Mouse (Mus musculus) neural tube, embryonic 14.5 days (tissue): ENCODE data around the gene Atp2b2. TPM values are rescaled to one million over a fixed set of nuclear protein-coding genes. Genes with fewer than 3 reads are reported as not detected.

Experiments used
- ATAC-seq: fragments of 200-750 bp; cut with Nextera tagmentation; 2 replicates; pipeline ENCODE4 v1.8.0; 2017; ENCODE audit warnings: low read depth, mild to moderate bottlenecking, moderate TSS enrichment, moderate library complexity
- H3K27ac ChIP-seq: fragments of 300-500 bp; sonication (generic); 2 replicates; pipeline ENCODE4 v1.5.1; 2014; ENCODE audit warnings: low read depth, mild to moderate bottlenecking, control low read depth, low read length, moderate library complexity, mixed read lengths
- H3K27me3 ChIP-seq: fragments of 300-500 bp; sonication (generic); 2 replicates; pipeline ENCODE4 v1.6.1; 2014; ENCODE audit warnings: low read length; ENCODE audit not compliant: control insufficient read depth, insufficient read depth
- H3K36me3 ChIP-seq: fragments of 300-500 bp; sonication (generic); 2 replicates; pipeline ENCODE4 v1.6.1; 2014; ENCODE audit warnings: low read length, mixed read lengths; ENCODE audit not compliant: control insufficient read depth, insufficient read depth
- H3K4me1 ChIP-seq: fragments of 300-500 bp; sonication (generic); 2 replicates; pipeline ENCODE4 v1.6.1; 2014; ENCODE audit warnings: low read length; ENCODE audit not compliant: control insufficient read depth, insufficient read depth
- H3K4me2 ChIP-seq: fragments of 300-500 bp; sonication (generic); 2 replicates; pipeline ENCODE4 v1.6.1; 2014; ENCODE audit warnings: mild to moderate bottlenecking, low read depth, low read length, control low read depth
- H3K4me3 ChIP-seq: fragments of 300-500 bp; sonication (generic); 2 replicates; pipeline ENCODE4 v1.5.1; 2014; ENCODE audit warnings: low read depth, low read length, control low read depth, mixed read lengths
- H3K9ac ChIP-seq: fragments of 300-500 bp; sonication (generic); replicated peaks from 2 replicates; pipeline ENCODE4 v1.6.1; 2014; ENCODE audit warnings: low read depth, mild to moderate bottlenecking, control low read depth, low read length, mixed read lengths
- H3K9me3 ChIP-seq: fragments of 300-500 bp; sonication (generic); 2 replicates; pipeline ENCODE4 v1.6.1; 2016; ENCODE audit warnings: low read length; ENCODE audit not compliant: control insufficient read depth
- WGBS: fragments of 180-500 bp; shearing (Covaris S2); extraction: QIAGEN DNeasy Blood & Tissue Kit; methylation state at CpG from one replicate; pipeline ENCODE4 v1.1.7; 2014; 5-methylcytosine and 5-hydroxymethylcytosine counted together
- polyA plus RNA-seq: library from polyadenylated mRNA; unstranded; fragments of >200 nt; fragmentation: Nextera tagmentation; extraction: Ambion mirVana; gene quantifications from 2 replicates; pipeline ENCODE4 v1.2.1, GENCODE M21; 2014

Atp2b2 gene
- polyA plus RNA-seq, 1 experiment from 2014 or later, result 38.6 TPM

GRCm38 (mm10) chr6:113923249-113923648, 119.2 kb downstream of the Atp2b2 start:
- Histone ChIP-seq H3K4me3 (no peak overlapping the region), H3K9ac (no peak overlapping the region), H3K36me3 (no peaks in the 10 kb centered on the region), H3K4me2 (no peak overlapping the region), H3K9me3 (no peaks in the 10 kb centered on the region), H3K4me1 (no peaks in the 10 kb centered on the region), H3K27me3 (no peaks in the 10 kb centered on the region), H3K27ac (no peak overlapping the region)
- 80% methylated on average over 4 of the region's 4 CpGs for WGBS
- ATAC-seq, result no peak

- Histone ChIP-seq H3K27ac (no peak overlapping the region), H3K4me2 (no peak overlapping the region), H3K36me3 (no peaks in the 10 kb centered on the region), H3K27me3 (no peaks in the 10 kb centered on the region), H3K4me3 (no peak overlapping the region), H3K4me1 (no peaks in the 10 kb centered on the region), H3K9me3 (no peaks in the 10 kb centered on the region), H3K9ac (no peak overlapping the region)
- no peak for ATAC-seq
- 63% methylated on average over 5 of the region's 5 CpGs for WGBS
Measured at GRCm38 (mm10) chr6:113920466-113920865, 121.9 kb downstream of the Atp2b2 start.

- H3K27ac ChIP-seq, result no peak overlapping the region
- ATAC-seq, result no peak
- no peak overlapping the region for H3K4me3 ChIP-seq
- H3K9me3 ChIP-seq, result no peaks in the 10 kb centered on the region
- no peak overlapping the region for H3K4me2 ChIP-seq
- H3K4me1 ChIP-seq, result no peaks in the 10 kb centered on the region
- WGBS, result 89% methylated on average over 3 of the region's 3 CpGs
- no peak overlapping the region for H3K9ac ChIP-seq
- H3K36me3 ChIP-seq, result no peaks in the 10 kb centered on the region
- H3K27me3 ChIP-seq, result no peaks in the 10 kb centered on the region
Measured at GRCm38 (mm10) chr6:113912753-113913152, 129.7 kb downstream of the Atp2b2 start.

- Histone ChIP-seq H3K4me1 (no peaks in the 10 kb centered on the region), H3K27ac (no peak overlapping the region), H3K9ac (no peak overlapping the region), H3K4me3 (no peak overlapping the region), H3K36me3 (no peaks in the 10 kb centered on the region), H3K4me2 (no peak overlapping the region), H3K9me3 (no peaks in the 10 kb centered on the region), H3K27me3 (no peaks in the 10 kb centered on the region)
- WGBS, result 78% methylated on average over 16 of the region's 16 CpGs
- ATAC-seq, result no peak
Measured at GRCm38 (mm10) chr6:113911094-113911493, 131.3 kb downstream of the Atp2b2 start.

- Histone ChIP-seq H3K4me2 (no peak overlapping the region), H3K36me3 (no peaks in the 10 kb centered on the region), H3K9ac (no peak overlapping the region), H3K4me3 (no peak overlapping the region), H3K9me3 (no peaks in the 10 kb centered on the region), H3K27me3 (no peaks in the 10 kb centered on the region), H3K4me1 (no peaks in the 10 kb centered on the region), H3K27ac (no peak overlapping the region)
- 93% methylated on average over 3 of the region's 3 CpGs for WGBS
- no peak for ATAC-seq
Measured at GRCm38 (mm10) chr6:113910411-113911055, 131.9 kb downstream of the Atp2b2 start.

- Histone ChIP-seq H3K36me3 (no peaks in the 10 kb centered on the region), H3K9me3 (no peaks in the 10 kb centered on the region), H3K27ac (no peak overlapping the region), H3K4me2 (no peak overlapping the region), H3K4me1 (no peaks in the 10 kb centered on the region), H3K4me3 (no peak overlapping the region), H3K27me3 (no peaks in the 10 kb centered on the region), H3K9ac (no peak overlapping the region)
- 59% methylated on average over 5 of the region's 5 CpGs for WGBS
- no peak for ATAC-seq
Measured at GRCm38 (mm10) chr6:113909836-113910235, 132.6 kb downstream of the Atp2b2 start.

GRCm38 (mm10) chr6:113908066-113908465, 134.3 kb downstream of the Atp2b2 start:
- Histone ChIP-seq H3K27me3 (no peaks in the 10 kb centered on the region), H3K4me2 (no peak overlapping the region), H3K4me3 (no peak overlapping the region), H3K9ac (no peak overlapping the region), H3K9me3 (no peaks in the 10 kb centered on the region), H3K4me1 (no peaks in the 10 kb centered on the region), H3K27ac (no peak overlapping the region), H3K36me3 (no peaks in the 10 kb centered on the region)
- no peak for ATAC-seq

GRCm38 (mm10) chr6:113904406-113904805, 138.0 kb downstream of the Atp2b2 start:
- 42% methylated on average over 5 of the region's 5 CpGs for WGBS

GRCm38 (mm10) chr6:113896023-113896422, 146.4 kb downstream of the Atp2b2 start:
- ATAC-seq, result no peak
- Histone ChIP-seq H3K27me3 (no peaks in the 10 kb centered on the region), H3K4me1 (no peaks in the 10 kb centered on the region), H3K4me3 (no peak overlapping the region), H3K9ac (no peak overlapping the region), H3K27ac (no peak overlapping the region), H3K36me3 (no peaks in the 10 kb centered on the region), H3K4me2 (no peak overlapping the region), H3K9me3 (no peaks in the 10 kb centered on the region)
- WGBS, result 94% methylated on average over 4 of the region's 4 CpGs

More at GRCm38 (mm10) chr6:113904406-113904805, 138.0 kb downstream of the Atp2b2 start:
- Histone ChIP-seq H3K4me3 (no peak overlapping the region), H3K4me2 (no peak overlapping the region), H3K27ac (no peak overlapping the region), H3K9ac (no peak overlapping the region), H3K4me1 (no peaks in the 10 kb centered on the region), H3K27me3 (no peaks in the 10 kb centered on the region), H3K9me3 (no peaks in the 10 kb centered on the region), H3K36me3 (no peaks in the 10 kb centered on the region)
- ATAC-seq, result no peak
